Mouse (Mus musculus): ENCODE data around the gene Rora. TPM values are rescaled to one million over a fixed set of nuclear protein-coding genes. Genes with fewer than 3 reads are reported as not detected.

Rora gene
- polyA plus RNA-seq, 1 experiment from 2014 or later: 43.6 TPM

DNA sequence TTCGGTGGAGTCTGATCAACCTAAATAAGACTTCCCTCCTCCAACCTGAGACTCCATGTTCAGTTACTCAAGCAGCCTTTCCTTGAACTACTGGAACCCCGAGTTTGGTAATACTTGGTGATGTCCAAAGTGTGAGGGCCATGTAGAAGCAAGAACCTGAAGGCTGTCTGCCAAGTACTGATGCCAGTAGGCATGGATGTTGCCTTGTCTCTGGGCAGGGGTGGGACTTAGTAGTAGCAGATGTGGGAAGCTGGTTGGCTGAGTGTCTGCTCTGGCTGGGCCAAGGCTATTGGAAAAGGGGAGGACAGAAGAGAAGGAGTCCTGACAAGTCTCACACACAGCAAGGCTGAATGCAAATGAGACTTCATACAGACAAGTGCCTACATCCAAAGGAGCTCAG is 154.1 kb downstream of the Rora start:
- Histone ChIP-seq H3K4me2 (ENCODE audit: low read length) (no peak overlapping the region), H3K9me3 (replicated peaks; ENCODE audit: control insufficient read depth, low read length, poor library complexity, severe bottlenecking) (no peaks in the 10 kb centered on the region), H3K9ac (ENCODE audit: low read depth, low read length) (no peak overlapping the region), H3K27me3 (ENCODE audit: control insufficient read depth, insufficient read depth, low read depth, low read length) (no peaks in the 10 kb centered on the region), H3K27ac (ENCODE audit: low read length) (no peak overlapping the region), H3K36me3 (ENCODE audit: control insufficient read depth, insufficient read depth, low read length) (no peaks in the 10 kb centered on the region), H3K4me3 (ENCODE audit: low read depth, low read length) (no peak overlapping the region), H3K4me1 (ENCODE audit: control insufficient read depth, insufficient read depth, low read length) (peaks cover 9% of the 10 kb centered on the region; the same call in 1 of the 2 replicates)
- 92% methylated on average over 2 of the region's 2 CpGs for WGBS
- ATAC-seq: no peak

DNA sequence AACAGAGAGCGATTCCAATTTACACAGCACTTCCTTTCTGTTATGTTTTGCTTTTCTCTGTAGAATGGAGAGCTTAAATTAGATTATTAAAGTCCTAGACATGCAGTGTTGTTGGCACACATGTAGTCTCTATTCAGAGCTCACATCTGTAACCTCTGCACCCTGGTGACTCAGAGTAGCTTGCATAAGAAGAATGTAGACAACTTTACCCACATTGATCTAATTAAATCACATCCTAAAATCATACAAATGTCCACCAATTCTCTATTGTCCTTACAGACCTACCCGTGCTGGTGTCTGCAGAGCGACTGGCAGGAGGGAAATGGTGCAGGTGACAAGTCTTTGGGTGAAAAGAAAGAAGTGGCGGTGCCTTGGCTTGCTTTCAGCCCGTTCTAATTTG is 155.9 kb downstream of the Rora start:
- Histone ChIP-seq H3K9me3 (replicated peaks; ENCODE audit: control insufficient read depth, low read length, poor library complexity, severe bottlenecking) (no peaks in the 10 kb centered on the region), H3K4me3 (ENCODE audit: low read depth, low read length) (no peak overlapping the region), H3K36me3 (ENCODE audit: control insufficient read depth, insufficient read depth, low read length) (no peaks in the 10 kb centered on the region), H3K9ac (ENCODE audit: low read depth, low read length) (no peak overlapping the region), H3K4me2 (ENCODE audit: low read length) (no peak overlapping the region), H3K27ac (ENCODE audit: low read length) (no peak overlapping the region), H3K4me1 (ENCODE audit: control insufficient read depth, insufficient read depth, low read length) (peaks cover 12% of the 10 kb centered on the region; the same call in 1 of the 2 replicates), H3K27me3 (ENCODE audit: control insufficient read depth, insufficient read depth, low read depth, low read length) (no peaks in the 10 kb centered on the region)
- ATAC-seq: no peak
- WGBS: 83% methylated on average over 5 of the region's 5 CpGs

DNA sequence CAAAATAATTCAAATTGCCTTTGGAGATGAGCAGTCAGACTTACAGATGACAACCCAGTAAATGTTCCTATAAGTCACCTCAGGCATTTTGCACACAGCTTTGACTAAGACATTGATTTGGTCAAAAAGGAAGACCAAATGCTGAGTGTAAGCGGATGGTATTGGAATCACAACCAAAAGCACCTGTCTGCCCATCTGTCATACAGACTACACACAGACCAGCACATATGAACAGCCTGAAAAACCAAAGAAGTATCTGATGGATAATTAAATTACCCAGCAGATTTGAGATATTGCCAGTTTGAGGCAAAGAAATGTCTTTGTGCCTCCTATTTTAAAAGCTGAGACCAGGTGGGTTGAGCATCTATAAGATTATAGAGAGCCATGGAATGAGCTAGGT is 161.1 kb downstream of the Rora start:
- no peaks in the 10 kb centered on the region for H3K9me3 ChIP-seq (replicated peaks; ENCODE audit: control insufficient read depth, low read length, poor library complexity, severe bottlenecking)
- H3K27me3 ChIP-seq (ENCODE audit: control insufficient read depth, insufficient read depth, low read depth, low read length): no peaks in the 10 kb centered on the region
- H3K4me1 ChIP-seq (ENCODE audit: control insufficient read depth, insufficient read depth, low read length): 0 out of 2 replicates have a peak, but pooled peaks cover 3% of the 10 kb centered on the region
- H3K9ac ChIP-seq (ENCODE audit: low read depth, low read length): no peak overlapping the region
- H3K4me2 ChIP-seq (ENCODE audit: low read length): no peak overlapping the region
- H3K4me3 ChIP-seq (ENCODE audit: low read depth, low read length): no peak overlapping the region
- no peak overlapping the region for H3K27ac ChIP-seq (ENCODE audit: low read length)
- ATAC-seq: no peak
- WGBS: 100% methylated on average over 1 of the region's 1 CpGs
- no peaks in the 10 kb centered on the region for H3K36me3 ChIP-seq (ENCODE audit: control insufficient read depth, insufficient read depth, low read length)

DNA sequence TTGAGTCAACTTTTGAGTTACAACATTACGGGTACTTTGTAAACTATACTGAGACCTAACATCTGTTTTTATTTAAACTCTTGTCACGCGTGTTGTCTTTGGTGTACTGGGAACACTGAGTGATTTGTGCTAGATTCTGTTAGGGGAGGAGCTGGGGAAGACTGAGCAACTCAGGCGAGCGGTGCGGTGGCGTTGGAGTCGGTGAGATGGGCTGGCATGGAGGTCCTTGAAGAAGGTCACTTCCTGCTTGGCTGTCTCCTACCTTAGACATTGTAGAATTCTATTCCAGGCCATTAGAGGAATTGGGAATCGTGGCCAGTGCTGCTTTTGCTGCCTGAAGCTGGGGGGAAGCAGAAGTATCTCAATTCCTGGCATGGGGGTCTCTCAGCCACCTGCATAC is 162.3 kb downstream of the Rora start:
- Histone ChIP-seq H3K4me3 (ENCODE audit: low read depth, low read length) (no peak overlapping the region), H3K9me3 (replicated peaks; ENCODE audit: control insufficient read depth, low read length, poor library complexity, severe bottlenecking) (no peaks in the 10 kb centered on the region), H3K27ac (ENCODE audit: low read length) (no peak overlapping the region), H3K36me3 (ENCODE audit: control insufficient read depth, insufficient read depth, low read length) (no peaks in the 10 kb centered on the region), H3K27me3 (ENCODE audit: control insufficient read depth, insufficient read depth, low read depth, low read length) (no peaks in the 10 kb centered on the region), H3K9ac (ENCODE audit: low read depth, low read length) (no peak overlapping the region), H3K4me1 (ENCODE audit: control insufficient read depth, insufficient read depth, low read length) (peaks cover 3% of the 10 kb centered on the region; the same call in 1 of the 2 replicates), H3K4me2 (ENCODE audit: low read length) (no peak overlapping the region)
- 95% methylated on average over 9 of the region's 9 CpGs for WGBS
- ATAC-seq: no peak

DNA sequence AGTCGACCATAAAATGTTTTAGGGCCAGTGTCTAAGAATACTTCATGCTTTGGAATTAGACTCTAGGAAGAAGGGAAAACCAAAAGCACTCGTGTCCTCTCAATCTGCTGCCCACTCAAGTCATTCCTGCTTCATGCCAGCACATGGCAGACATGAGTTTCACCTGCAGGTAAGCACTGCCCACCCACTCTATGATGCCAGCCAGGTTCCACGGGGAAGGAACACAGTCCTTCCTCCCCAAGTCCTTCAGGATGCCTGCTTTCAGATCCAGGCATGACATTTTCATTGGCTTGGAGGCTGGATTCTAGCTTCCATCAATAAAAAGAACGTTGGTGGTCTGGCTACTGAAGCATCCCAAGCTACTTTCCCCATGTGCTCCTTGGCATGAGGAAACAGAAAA is 166.4 kb downstream of the Rora start:
- ATAC-seq: no peak
- H3K4me2 ChIP-seq (ENCODE audit: low read length): no peak overlapping the region
- H3K4me1 ChIP-seq (ENCODE audit: control insufficient read depth, insufficient read depth, low read length): no peaks in the 10 kb centered on the region; the same call in 1 of the 2 replicates
- H3K9me3 ChIP-seq (replicated peaks; ENCODE audit: control insufficient read depth, low read length, poor library complexity, severe bottlenecking): no peaks in the 10 kb centered on the region
- H3K4me3 ChIP-seq (ENCODE audit: low read depth, low read length): no peak overlapping the region
- WGBS: 78% methylated on average over 4 of the region's 4 CpGs
- H3K36me3 ChIP-seq (ENCODE audit: control insufficient read depth, insufficient read depth, low read length): no peaks in the 10 kb centered on the region
- no peak overlapping the region for H3K27ac ChIP-seq (ENCODE audit: low read length)
- H3K27me3 ChIP-seq (ENCODE audit: control insufficient read depth, insufficient read depth, low read depth, low read length): no peaks in the 10 kb centered on the region
- no peak overlapping the region for H3K9ac ChIP-seq (ENCODE audit: low read depth, low read length)

DNA sequence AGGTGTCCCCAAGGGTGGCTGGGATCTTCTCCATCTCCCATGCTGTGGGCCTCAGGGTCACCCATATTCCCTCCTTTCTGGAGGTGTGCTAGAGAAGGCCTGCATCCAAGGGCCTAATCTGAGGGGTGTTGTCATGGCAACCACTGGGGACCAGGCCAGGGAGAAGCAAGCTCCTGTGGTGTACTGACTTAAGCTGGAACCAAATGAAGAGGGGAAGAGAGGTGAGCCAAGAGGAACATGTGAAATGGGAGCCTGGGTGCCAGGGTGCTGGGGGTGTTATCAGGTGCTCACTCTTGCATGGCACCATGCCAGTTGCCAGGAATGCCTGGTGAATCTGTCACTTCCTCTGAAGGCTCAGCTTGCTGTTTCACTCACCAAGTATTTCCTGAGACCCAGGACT is 166.9 kb downstream of the Rora start:
- H3K4me3 ChIP-seq (ENCODE audit: low read depth, low read length): no peak overlapping the region
- H3K27ac ChIP-seq (ENCODE audit: low read length): no peak overlapping the region
- H3K9me3 ChIP-seq (replicated peaks; ENCODE audit: control insufficient read depth, low read length, poor library complexity, severe bottlenecking): no peaks in the 10 kb centered on the region
- no peaks in the 10 kb centered on the region; the same call in 1 of the 2 replicates for H3K4me1 ChIP-seq (ENCODE audit: control insufficient read depth, insufficient read depth, low read length)
- no peaks in the 10 kb centered on the region for H3K27me3 ChIP-seq (ENCODE audit: control insufficient read depth, insufficient read depth, low read depth, low read length)
- no peak overlapping the region for H3K4me2 ChIP-seq (ENCODE audit: low read length)
- no peak overlapping the region for H3K9ac ChIP-seq (ENCODE audit: low read depth, low read length)
- ATAC-seq: no peak
- H3K36me3 ChIP-seq (ENCODE audit: control insufficient read depth, insufficient read depth, low read length): no peaks in the 10 kb centered on the region

DNA sequence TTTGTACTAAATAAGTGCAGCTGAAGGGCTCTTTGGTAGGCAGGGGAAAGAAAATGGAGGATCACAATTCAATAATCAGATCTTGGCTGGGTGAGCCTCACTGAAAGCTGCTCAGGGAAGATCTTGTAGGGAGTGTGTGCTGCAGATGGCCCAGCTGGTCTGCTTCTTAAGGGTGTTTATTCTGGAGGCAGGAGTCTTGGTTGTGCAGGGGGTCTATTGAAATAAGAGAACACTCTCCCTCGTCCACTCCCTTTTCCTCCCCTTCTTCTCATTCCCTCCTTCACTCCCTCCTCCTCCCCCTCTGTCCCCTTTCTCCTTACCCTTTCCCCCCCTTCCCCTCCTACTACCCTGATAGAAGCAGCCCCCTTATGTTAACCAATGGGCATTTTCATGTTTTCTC is 167.8 kb downstream of the Rora start:
- Histone ChIP-seq H3K36me3 (ENCODE audit: control insufficient read depth, insufficient read depth, low read length) (no peaks in the 10 kb centered on the region), H3K27me3 (ENCODE audit: control insufficient read depth, insufficient read depth, low read depth, low read length) (no peaks in the 10 kb centered on the region), H3K9me3 (replicated peaks; ENCODE audit: control insufficient read depth, low read length, poor library complexity, severe bottlenecking) (no peaks in the 10 kb centered on the region), H3K4me3 (ENCODE audit: low read depth, low read length) (no peak overlapping the region), H3K4me2 (ENCODE audit: low read length) (no peak overlapping the region), H3K4me1 (ENCODE audit: control insufficient read depth, insufficient read depth, low read length) (no peaks in the 10 kb centered on the region; the same call in 1 of the 2 replicates), H3K9ac (ENCODE audit: low read depth, low read length) (no peak overlapping the region), H3K27ac (ENCODE audit: low read length) (no peak overlapping the region)
- ATAC-seq: no peak
- 42% methylated on average over 1 of the region's 1 CpGs for WGBS

DNA sequence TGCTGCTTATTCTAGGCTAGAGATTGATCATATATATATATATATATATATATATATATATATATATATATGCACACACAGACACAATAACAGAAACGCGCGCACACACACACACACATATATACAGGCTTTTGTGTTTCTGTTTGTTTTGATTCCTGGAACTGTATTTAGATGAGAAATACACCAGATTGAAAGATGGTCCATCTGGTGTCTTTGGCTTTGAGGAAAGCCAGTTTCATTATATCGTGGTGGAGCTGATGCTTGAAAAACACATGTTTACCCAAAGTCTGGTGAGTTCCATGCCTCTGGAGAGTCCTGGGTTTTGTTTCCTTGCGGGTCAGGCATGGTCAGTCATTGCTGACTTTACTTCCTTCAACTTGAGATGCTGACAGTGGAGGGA is 169.7 kb downstream of the Rora start:
- no peak for ATAC-seq
- 93% methylated on average over 5 of the region's 5 CpGs for WGBS
- no peak overlapping the region for H3K4me3 ChIP-seq (ENCODE audit: low read depth, low read length)

DNA sequence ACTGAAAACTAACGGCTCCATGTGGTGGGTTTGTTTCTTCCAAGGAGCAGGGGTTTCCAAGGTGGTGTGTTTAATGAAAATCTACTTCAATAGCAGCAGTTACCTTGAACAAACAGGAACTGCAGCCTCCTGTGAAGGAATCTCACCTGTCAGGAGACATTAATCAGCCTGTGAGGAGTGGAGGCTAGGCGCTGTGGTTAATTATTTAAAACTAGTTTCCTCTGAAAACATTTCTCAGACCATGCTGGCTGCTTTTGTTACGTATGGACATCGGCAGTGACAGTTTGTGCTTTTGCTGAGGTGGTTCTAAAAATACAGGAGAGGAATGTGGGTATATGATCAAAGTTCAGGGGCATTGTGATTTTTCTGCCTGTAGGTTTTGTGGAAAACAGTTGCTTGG is 171.5 kb downstream of the Rora start:
- Histone ChIP-seq H3K27ac (ENCODE audit: low read length) (no peak overlapping the region), H3K4me2 (ENCODE audit: low read length) (no peak overlapping the region), H3K4me1 (ENCODE audit: control insufficient read depth, insufficient read depth, low read length) (no peaks in the 10 kb centered on the region; the same call in 1 of the 2 replicates), H3K9ac (ENCODE audit: low read depth, low read length) (no peak overlapping the region), H3K27me3 (ENCODE audit: control insufficient read depth, insufficient read depth, low read depth, low read length) (no peaks in the 10 kb centered on the region), H3K9me3 (replicated peaks; ENCODE audit: control insufficient read depth, low read length, poor library complexity, severe bottlenecking) (no peaks in the 10 kb centered on the region), H3K4me3 (ENCODE audit: low read depth, low read length) (no peak overlapping the region), H3K36me3 (ENCODE audit: control insufficient read depth, insufficient read depth, low read length) (no peaks in the 10 kb centered on the region)
- no peak for ATAC-seq
- 73% methylated on average over 4 of the region's 4 CpGs for WGBS

More for the DNA sequence above, 169.7 kb downstream of the Rora start:
- Histone ChIP-seq H3K27me3 (ENCODE audit: control insufficient read depth, insufficient read depth, low read depth, low read length) (no peaks in the 10 kb centered on the region), H3K9me3 (replicated peaks; ENCODE audit: control insufficient read depth, low read length, poor library complexity, severe bottlenecking) (no peaks in the 10 kb centered on the region), H3K4me2 (ENCODE audit: low read length) (no peak overlapping the region), H3K4me1 (ENCODE audit: control insufficient read depth, insufficient read depth, low read length) (no peaks in the 10 kb centered on the region; the same call in 1 of the 2 replicates), H3K27ac (ENCODE audit: low read length) (no peak overlapping the region), H3K36me3 (ENCODE audit: control insufficient read depth, insufficient read depth, low read length) (no peaks in the 10 kb centered on the region), H3K9ac (ENCODE audit: low read depth, low read length) (no peak overlapping the region)
